Mouse (Mus musculus): ENCODE results near the gene Shq1. TPM values are rescaled to one million over a fixed set of nuclear protein-coding genes. Genes with fewer than 3 reads are reported as not detected.

Gene Shq1
- total and polyA plus RNA-seq, 3 experiments, result 12.5 to 19.7 (median 16.6) TPM

GRCm38 (mm10) chr6:100620411-100620810 lies 50.5 kb downstream of the Shq1 start:
- ATAC-seq (ENCODE audit: extremely low read depth, insufficient number of reproducible peaks, low FRiP score, poor library complexity, severe bottlenecking) (no peak), DNase-seq (ENCODE audit: low spot score) (no peak)
- Histone ChIP-seq H3K4me1 (ENCODE audit: insufficient read depth, low read depth, low read length) (peaks cover 28% of the 10 kb centered on the region), H3K9me3 (replicated peaks) (no peaks in the 10 kb centered on the region), H3K27me3 (ENCODE audit: insufficient read depth, low read length) (no peaks in the 10 kb centered on the region), H3K36me3 (replicated peaks) (peaks cover 44% of the 10 kb centered on the region), H3K4me3 (ENCODE audit: low read depth, low read length) (no peak overlapping the region)
- no peak for TF ChIP-seq TAL1 (conservative IDR thresholded peaks at IDR 0.05; ENCODE audit: low read depth, low read length)
- no peak for TF ChIP-seq GATA2 (IDR thresholded peaks at IDR 0.05; ENCODE audit: borderline replicate concordance, low read depth, low read length)
- no peak for TF ChIP-seq POLR2AphosphoS5 (IDR thresholded peaks at IDR 0.05; ENCODE audit: insufficient replicate concordance, low read depth, low read length)
- no peak for TF ChIP-seq CTCF (IDR thresholded peaks at IDR 0.05; ENCODE audit: low read depth, low read length)
- TF ChIP-seq GATA1 (IDR thresholded peaks at IDR 0.05; ENCODE audit: borderline replicate concordance, low read length), result no peak

DNA sequence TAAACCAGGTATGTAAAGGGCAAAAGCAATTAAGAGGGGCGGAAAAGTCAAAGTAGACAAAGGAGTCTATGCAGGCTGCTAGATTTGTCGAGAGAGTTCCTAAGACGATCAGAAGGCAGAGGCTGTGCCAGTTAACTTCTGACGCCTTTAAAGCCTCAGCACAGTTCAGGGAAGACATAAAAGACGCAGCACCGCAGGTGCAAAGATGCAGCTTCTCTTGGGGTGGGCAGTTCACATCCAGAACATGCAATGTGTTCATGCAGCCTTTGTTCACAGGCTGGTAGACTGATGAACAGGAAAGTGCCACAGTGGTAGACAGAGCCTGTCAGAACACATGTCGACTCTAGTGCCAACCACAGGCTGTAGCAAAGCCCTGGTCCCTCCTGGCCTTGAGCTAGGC lies 51.6 kb downstream of the Shq1 start:
- DNase-seq (ENCODE audit: low spot score) (no peak), ATAC-seq (ENCODE audit: extremely low read depth, insufficient number of reproducible peaks, low FRiP score, poor library complexity, severe bottlenecking) (no peak)
- H3K27me3 ChIP-seq (ENCODE audit: insufficient read depth, low read length), result no peaks in the 10 kb centered on the region
- H3K36me3 ChIP-seq (replicated peaks), result peaks cover 45% of the 10 kb centered on the region
- no peaks in the 10 kb centered on the region for H3K9me3 ChIP-seq (replicated peaks)
- TF ChIP-seq CTCF (IDR thresholded peaks at IDR 0.05; ENCODE audit: low read depth, low read length) (no peak), POLR2AphosphoS5 (IDR thresholded peaks at IDR 0.05; ENCODE audit: insufficient replicate concordance, low read depth, low read length) (no peak), TAL1 (conservative IDR thresholded peaks at IDR 0.05; ENCODE audit: low read depth, low read length) (no peak), GATA1 (IDR thresholded peaks at IDR 0.05; ENCODE audit: borderline replicate concordance, low read length) (no peak), GATA2 (IDR thresholded peaks at IDR 0.05; ENCODE audit: borderline replicate concordance, low read depth, low read length) (no peak)
- H3K4me3 ChIP-seq (ENCODE audit: low read depth, low read length), result no peak overlapping the region
- peaks cover 24% of the 10 kb centered on the region for H3K4me1 ChIP-seq (ENCODE audit: insufficient read depth, low read depth, low read length)

GRCm38 (mm10) chr6:100616133-100616532 lies 54.8 kb downstream of the Shq1 start:
- TF ChIP-seq GATA2 (IDR thresholded peaks at IDR 0.05; ENCODE audit: borderline replicate concordance, low read depth, low read length) (no peak), TAL1 (conservative IDR thresholded peaks at IDR 0.05; ENCODE audit: low read depth, low read length) (no peak), GATA1 (IDR thresholded peaks at IDR 0.05; ENCODE audit: borderline replicate concordance, low read length) (no peak), CTCF (IDR thresholded peaks at IDR 0.05; ENCODE audit: low read depth, low read length) (no peak), POLR2AphosphoS5 (IDR thresholded peaks at IDR 0.05; ENCODE audit: insufficient replicate concordance, low read depth, low read length) (no peak)
- no peaks in the 10 kb centered on the region for H3K4me1 ChIP-seq (ENCODE audit: insufficient read depth, low read depth, low read length)

GRCm38 (mm10) chr6:100613593-100614267 lies 57.2 kb downstream of the Shq1 start:
- H3K4me3 ChIP-seq (ENCODE audit: low read depth, low read length), result no peak overlapping the region
- TF ChIP-seq GATA1 (IDR thresholded peaks at IDR 0.05; ENCODE audit: borderline replicate concordance, low read length) (no peak), GATA2 (IDR thresholded peaks at IDR 0.05; ENCODE audit: borderline replicate concordance, low read depth, low read length) (no peak), CTCF (IDR thresholded peaks at IDR 0.05; ENCODE audit: low read depth, low read length) (no peak), POLR2AphosphoS5 (IDR thresholded peaks at IDR 0.05; ENCODE audit: insufficient replicate concordance, low read depth, low read length) (no peak), TAL1 (conservative IDR thresholded peaks at IDR 0.05; ENCODE audit: low read depth, low read length) (no peak)
- no peak for DNase-seq (ENCODE audit: low spot score)
- H3K9me3 ChIP-seq (replicated peaks), result no peaks in the 10 kb centered on the region
- no peaks in the 10 kb centered on the region for H3K27me3 ChIP-seq (ENCODE audit: insufficient read depth, low read length)
- H3K4me1 ChIP-seq (ENCODE audit: insufficient read depth, low read depth, low read length), result no peaks in the 10 kb centered on the region
- peaks cover 63% of the 10 kb centered on the region for H3K36me3 ChIP-seq (replicated peaks)
- no peak for ATAC-seq (ENCODE audit: extremely low read depth, insufficient number of reproducible peaks, low FRiP score, poor library complexity, severe bottlenecking)

More at GRCm38 (mm10) chr6:100616133-100616532, 54.8 kb downstream of the Shq1 start:
- Histone ChIP-seq H3K9me3 (replicated peaks) (no peaks in the 10 kb centered on the region), H3K27me3 (ENCODE audit: insufficient read depth, low read length) (no peaks in the 10 kb centered on the region), H3K36me3 (replicated peaks) (peaks cover 66% of the 10 kb centered on the region), H3K4me3 (ENCODE audit: low read depth, low read length) (no peak overlapping the region)
- ATAC-seq (ENCODE audit: extremely low read depth, insufficient number of reproducible peaks, low FRiP score, poor library complexity, severe bottlenecking) (no peak), DNase-seq (ENCODE audit: low spot score) (no peak)

GRCm38 (mm10) chr6:100610897-100611575 lies 59.9 kb downstream of the Shq1 start:
- Histone ChIP-seq H3K4me3 (ENCODE audit: low read depth, low read length) (no peak overlapping the region), H3K9me3 (replicated peaks) (no peaks in the 10 kb centered on the region), H3K27me3 (ENCODE audit: insufficient read depth, low read length) (no peaks in the 10 kb centered on the region), H3K4me1 (ENCODE audit: insufficient read depth, low read depth, low read length) (no peaks in the 10 kb centered on the region), H3K36me3 (replicated peaks) (peaks cover 81% of the 10 kb centered on the region)
- no peak for DNase-seq (ENCODE audit: low spot score)
- ATAC-seq (ENCODE audit: extremely low read depth, insufficient number of reproducible peaks, low FRiP score, poor library complexity, severe bottlenecking), result no peak
- TF ChIP-seq POLR2AphosphoS5 (IDR thresholded peaks at IDR 0.05; ENCODE audit: insufficient replicate concordance, low read depth, low read length) (no peak), TAL1 (conservative IDR thresholded peaks at IDR 0.05; ENCODE audit: low read depth, low read length) (no peak), CTCF (IDR thresholded peaks at IDR 0.05; ENCODE audit: low read depth, low read length) (no peak), GATA1 (IDR thresholded peaks at IDR 0.05; ENCODE audit: borderline replicate concordance, low read length) (no peak), GATA2 (IDR thresholded peaks at IDR 0.05; ENCODE audit: borderline replicate concordance, low read depth, low read length) (no peak)

GRCm38 (mm10) chr6:100610182-100610581 lies 60.8 kb downstream of the Shq1 start:
- ATAC-seq (ENCODE audit: extremely low read depth, insufficient number of reproducible peaks, low FRiP score, poor library complexity, severe bottlenecking), result no peak; the same call in 1 of the 2 replicates

More at GRCm38 (mm10) chr6:100610182-100610581, 60.8 kb downstream of the Shq1 start:
- Histone ChIP-seq H3K4me1 (ENCODE audit: insufficient read depth, low read depth, low read length) (no peaks in the 10 kb centered on the region), H3K9me3 (replicated peaks) (no peaks in the 10 kb centered on the region), H3K27me3 (ENCODE audit: insufficient read depth, low read length) (no peaks in the 10 kb centered on the region), H3K36me3 (replicated peaks) (peaks cover 73% of the 10 kb centered on the region), H3K4me3 (ENCODE audit: low read depth, low read length) (no peak overlapping the region)
- no peak for TF ChIP-seq GATA2 (IDR thresholded peaks at IDR 0.05; ENCODE audit: borderline replicate concordance, low read depth, low read length)
- TF ChIP-seq GATA1 (IDR thresholded peaks at IDR 0.05; ENCODE audit: borderline replicate concordance, low read length), result no peak
- no peak for TF ChIP-seq CTCF (IDR thresholded peaks at IDR 0.05; ENCODE audit: low read depth, low read length)
- no peak for TF ChIP-seq POLR2AphosphoS5 (IDR thresholded peaks at IDR 0.05; ENCODE audit: insufficient replicate concordance, low read depth, low read length)
- TF ChIP-seq TAL1 (conservative IDR thresholded peaks at IDR 0.05; ENCODE audit: low read depth, low read length), result no peak
- no peak for DNase-seq (ENCODE audit: low spot score)

Data from G1E (cell line).